Mouse (Mus musculus): ENCODE data around the gene Ryr1.

Ryr1 gene

DNA sequence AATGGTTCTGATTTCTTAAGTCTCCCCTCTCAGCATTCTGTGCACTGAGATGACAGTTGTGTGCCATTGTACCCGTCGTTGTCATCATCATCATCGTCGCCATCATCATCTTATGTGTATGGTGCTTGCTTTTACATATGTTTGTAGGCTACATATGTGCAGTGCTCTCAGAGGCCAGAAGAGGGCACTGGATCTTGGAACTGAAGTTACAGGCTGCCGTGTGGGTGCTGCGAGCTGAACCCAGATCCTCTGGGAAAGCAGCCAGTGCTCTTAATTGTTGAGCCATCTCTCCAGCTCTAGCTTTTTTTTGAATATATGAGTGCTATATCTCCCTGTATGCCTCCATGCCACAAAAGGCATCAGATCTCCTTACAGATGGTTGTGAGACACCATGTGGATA lies 87.7 kb downstream of the Ryr1 start:
- no peak for DNase-seq (ENCODE audit: low spot score in 2 of 2)

DNA sequence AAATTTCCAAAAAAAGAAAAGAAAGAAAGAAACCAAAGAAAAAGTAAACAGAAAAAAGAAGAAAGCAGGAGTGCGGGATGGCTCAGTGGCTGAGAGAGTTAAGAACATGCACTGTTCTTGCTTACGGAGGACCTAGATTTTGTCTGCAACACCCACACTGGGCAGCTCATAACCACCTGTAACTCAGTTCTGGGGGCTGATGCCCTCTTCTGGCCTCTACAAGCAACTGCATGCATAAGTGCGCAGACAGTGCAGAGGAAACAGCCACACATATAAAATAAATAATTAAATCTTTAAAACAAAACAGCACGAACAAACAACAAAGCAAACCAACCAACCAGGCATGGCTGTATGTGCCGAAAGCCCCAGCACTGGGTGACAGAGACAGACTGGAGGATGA lies 92.3 kb downstream of the Ryr1 start:
- no peak for DNase-seq (ENCODE audit: low spot score in 2 of 2)

DNA sequence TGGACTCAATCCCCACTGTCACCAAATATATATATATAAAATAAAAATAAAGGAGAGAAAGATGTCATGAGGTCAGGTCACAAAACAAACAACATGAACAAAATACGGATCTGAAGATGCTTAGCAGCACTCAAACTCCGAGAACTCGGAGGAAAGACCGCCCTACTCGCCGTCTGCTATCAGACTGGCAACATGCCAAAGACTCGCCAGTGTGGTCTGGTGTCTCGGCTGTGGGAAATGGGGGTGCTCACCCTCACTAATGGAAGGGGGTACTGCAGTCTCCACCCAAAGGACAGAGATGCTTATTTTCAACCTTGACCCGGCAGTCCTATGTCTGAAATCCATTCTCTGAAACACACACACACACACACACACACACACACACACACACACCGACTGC lies 93.3 kb downstream of the Ryr1 start:
- DNase-seq (ENCODE audit: low spot score in 2 of 2): peak in 1 of 2 experiments; percentile 62

DNA sequence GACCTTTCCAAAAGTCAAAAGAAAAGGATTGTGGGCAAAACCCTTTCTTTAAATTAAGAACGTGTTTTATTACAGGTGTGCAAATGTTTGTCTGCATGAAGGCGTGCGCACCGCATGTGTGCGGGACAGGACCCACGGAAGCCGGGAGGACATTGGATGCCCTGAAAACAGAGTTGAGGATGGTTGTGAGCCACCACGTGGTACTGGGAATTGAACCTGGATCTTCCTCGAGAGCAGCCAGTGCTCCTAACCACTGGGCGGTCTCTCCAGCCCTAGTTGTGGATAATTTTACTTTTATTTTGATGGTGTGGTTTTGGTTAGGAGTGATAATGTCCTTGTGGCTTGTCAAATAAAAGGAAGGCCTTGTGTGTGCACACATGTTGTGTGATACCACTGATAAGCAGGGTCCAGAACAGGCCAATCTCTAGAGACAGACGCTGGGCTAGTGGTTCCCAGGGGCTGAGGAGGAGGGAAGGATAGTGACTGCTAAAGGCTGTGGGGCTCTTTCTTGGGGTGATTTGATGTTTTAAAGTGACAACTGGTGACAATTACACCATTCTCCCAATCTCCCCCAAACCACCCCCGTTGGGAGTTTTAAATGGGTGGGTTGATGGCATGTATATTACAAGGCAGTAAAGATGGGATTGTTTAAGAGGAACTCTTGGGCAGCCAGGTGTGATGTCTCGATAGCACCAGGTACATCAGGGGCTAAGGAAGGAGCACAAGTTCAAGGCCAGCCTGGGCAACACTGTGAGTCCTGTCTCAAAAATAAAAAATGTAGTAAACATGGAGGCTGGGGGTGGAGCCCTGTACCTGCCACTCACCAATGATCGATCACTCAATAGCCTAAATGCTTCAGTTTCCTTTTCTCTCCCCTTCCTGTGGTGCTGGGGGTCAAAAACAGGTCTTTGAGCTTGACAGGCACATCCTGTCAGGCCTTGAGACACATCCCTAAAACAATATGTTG lies 95.0 kb downstream of the Ryr1 start:
- no peak for DNase-seq (ENCODE audit: low spot score in 2 of 2)

DNA sequence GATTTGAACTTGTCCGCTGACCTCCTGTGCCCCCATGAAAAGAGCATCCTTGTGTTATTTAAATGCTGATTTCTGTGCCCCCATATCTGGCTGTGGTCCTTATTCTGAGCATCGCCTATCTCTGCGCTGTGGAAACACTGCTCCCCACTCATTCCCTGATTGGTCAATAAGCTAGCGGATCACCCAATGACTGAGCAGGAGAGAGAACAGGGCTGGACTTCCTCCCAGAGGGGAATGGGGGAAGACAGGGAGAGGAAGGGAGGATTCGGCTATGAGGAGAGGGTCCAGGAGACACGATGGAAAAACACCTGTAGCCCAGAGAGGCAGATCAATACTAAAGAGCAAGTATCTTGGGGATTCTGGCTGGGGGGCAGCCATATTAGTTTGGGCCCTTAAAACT lies 96.2 kb downstream of the Ryr1 start:
- DNase-seq (ENCODE audit: low spot score in 2 of 2): no peak

DNA sequence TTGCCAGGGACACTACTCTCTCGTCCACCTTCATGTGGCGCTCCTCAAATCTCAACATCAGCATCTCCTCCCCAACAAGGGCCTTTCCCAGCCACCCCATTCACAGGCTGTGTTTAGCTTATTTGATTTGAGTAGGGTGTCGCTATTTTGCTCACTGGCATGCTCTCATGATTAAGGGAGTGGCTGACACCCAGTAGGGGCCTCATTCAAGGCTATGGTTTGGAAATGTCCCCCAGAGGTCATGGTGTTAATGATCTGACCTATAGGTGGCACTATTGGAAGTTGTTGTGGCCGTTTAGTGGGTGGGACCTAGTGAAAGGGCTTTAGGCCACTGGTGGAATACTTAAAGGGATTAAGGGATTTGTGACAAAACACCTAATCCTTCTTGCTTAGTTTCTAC lies 98.2 kb downstream of the Ryr1 start:
- DNase-seq (ENCODE audit: low spot score in 2 of 2): no peak

DNA sequence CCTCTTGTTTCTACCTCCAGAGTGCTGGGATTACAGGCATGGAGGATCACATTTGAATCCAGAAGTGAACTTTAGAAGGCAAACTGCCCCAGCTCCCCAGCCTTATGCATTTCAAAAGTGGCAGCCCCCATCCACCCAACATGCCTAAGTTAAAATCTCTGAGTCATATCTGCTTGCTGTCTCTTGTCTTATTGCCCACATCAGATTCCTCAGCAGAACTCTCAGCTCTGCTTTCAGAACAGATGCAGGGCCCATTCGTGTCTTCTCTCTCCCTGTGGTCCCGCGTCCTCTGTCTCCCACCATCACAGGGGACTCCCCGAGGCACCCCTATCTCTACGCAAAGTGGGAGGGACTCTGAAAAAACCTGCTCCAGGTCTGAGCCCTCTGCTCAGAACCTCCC lies 98.8 kb downstream of the Ryr1 start:
- DNase-seq (ENCODE audit: low spot score in 2 of 2): no peak

DNA sequence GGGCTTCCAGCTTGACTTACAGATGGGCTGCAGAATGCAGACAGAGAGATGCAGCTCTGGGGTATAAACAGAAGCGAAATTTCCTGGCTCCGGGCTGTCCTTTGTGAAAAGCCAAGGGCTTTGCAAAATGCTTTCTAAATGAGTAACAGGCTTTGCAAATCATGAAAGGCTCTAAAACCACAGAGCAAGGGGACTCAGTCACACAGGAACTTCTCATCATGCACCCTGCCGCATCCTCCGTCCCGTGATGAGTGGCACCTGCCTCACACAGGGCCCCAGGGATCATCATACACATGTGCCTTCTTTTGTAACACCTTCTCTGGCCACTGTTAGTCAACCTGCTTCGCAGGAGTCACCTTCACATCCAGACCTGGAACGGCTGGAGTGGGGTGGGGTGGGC lies 99.4 kb downstream of the Ryr1 start:
- DNase-seq (ENCODE audit: low spot score in 2 of 2): peak in 1 of 2 experiments; percentile 61

DNA sequence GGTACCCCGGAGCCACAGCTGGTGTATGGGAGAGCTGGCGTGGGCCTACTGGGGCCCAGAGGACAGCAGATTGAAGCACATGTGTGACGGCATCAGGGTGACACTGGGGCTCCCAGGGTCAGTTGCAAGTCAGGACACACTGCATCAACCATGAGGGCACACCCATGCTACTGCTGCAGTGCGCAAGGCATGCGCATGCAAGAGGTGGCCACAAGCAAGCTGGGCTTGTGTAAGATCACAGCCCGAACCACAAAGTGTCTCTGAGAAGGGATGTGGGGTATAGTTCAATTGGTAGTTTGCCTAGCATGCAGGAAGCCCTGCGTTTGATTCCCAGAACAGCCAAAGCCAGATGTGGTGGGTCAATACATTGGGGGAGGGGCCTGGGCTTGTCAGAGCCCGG lies 101.5 kb downstream of the Ryr1 start:
- no peak for DNase-seq (ENCODE audit: low spot score in 2 of 2)

DNA sequence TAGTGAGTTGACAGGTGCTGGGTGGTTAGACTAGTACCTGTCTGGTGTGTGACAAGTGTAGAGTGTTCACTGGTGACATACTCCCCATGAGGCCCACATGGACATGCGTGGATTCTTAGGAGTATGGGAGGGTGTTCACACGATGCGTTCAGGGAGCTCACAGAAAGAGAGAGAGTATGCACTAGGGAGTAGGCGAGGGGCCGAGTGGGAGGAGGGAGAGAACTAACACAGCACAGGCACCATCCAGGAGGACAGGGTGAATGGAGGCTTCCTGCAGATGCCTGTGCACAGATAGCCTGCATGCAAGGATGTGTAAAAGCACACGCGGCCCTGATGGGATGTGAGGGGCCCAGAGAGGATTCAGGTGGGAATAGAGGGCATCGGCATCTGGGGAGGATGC lies 102.5 kb downstream of the Ryr1 start:
- no peak for DNase-seq (ENCODE audit: low spot score in 2 of 2)

DNA sequence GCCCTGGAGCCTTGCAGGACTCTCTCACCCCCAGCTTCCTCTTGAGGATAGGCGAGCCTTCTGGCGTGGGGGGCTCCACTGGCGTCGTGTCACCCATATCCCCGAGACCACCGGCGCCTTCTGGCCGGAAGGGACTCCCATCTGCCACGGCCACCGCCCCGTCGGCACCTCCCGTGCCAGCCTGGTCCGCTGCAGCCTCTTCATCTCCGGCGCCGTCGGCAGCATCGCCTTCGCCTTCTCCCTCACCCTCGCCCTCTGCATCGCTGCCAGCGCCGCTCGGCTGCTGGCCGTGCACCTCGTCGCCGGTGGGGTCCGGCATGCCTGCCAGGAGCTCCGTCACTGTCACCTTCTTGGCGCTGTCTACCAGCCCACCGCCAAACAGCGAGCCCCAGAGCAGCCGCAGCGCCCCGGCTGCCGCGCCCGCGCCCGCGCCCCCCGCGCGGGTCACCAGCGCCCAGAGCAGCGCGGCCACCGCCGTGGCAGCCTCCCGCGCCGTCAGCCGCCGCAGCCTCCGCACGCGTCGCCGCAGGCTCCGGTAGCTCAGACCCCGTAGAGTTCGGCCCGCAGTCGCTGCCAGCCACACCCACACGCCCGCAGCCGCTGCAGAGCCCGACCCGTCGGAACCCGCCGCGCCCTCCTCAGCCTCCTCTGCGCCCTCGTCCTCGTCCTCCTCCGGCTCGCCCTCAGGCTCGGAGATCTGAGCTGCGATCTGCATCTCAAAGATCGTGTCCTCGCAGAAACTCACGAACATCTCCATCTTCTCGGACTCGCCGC lies 105.3 kb downstream of the Ryr1 start:
- DNase-seq (ENCODE audit: low spot score in 2 of 2): no peak

DNA sequence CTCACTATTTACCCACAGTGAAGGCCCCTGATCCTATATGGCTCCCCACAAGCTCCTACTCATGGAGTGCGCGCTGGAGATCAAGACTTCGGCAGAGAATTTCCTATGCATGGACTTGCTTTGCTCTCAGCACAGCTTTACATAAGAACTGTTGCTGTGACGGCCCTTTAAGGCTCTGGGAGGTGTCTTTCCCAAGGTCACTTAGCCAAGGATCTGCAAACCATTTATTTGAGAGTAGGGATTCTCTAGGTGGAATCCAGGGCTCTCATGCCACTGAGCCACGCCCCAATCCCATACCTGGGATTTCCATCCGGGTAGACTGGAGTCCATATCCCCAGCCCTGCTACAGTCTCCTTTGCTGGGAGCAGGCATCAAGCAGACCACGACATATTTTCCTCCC lies 107.8 kb downstream of the Ryr1 start:
- no peak for DNase-seq (ENCODE audit: low spot score in 2 of 2)

DNA sequence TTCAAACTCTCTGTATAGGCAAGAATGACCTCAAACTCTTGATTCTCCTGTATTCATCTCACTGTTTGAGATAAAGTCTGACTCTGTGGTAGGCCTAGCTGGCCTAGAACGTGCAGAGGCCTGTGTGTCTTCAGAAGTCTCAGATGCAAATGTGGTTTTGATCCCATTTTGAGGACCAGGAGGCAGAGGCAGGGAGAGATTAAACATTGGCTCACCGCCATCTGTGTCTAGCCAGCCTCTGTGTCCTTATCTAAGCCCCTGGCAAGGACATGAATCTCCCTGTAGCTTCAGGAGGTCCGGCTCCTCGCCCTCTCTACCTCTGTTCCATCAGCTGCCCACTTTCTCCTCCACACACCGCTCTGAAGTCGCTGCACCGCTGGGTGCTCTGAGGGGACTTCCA lies 108.5 kb downstream of the Ryr1 start:
- DNase-seq (ENCODE audit: low spot score in 2 of 2): no peak

DNA sequence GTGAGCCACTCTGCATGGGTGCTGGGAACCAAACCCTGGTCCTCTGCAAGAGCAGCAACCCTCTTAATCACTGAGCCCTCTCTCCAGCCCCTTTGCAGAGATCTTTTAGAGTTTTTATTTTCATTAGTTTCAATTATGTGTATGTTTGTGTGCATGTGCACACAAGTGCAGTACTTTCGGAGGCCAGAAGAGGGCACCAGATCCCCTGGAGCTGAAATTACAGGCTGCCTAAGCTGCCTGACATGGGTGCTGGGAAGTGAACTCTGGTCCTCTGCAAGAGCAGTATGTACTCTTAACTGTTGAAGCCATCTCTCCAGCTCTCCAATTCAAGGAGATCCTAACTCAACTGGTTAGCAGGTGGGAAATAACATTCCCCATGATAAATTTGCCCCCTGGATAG lies 110.0 kb downstream of the Ryr1 start:
- DNase-seq (ENCODE audit: low spot score in 2 of 2): no peak

DNA sequence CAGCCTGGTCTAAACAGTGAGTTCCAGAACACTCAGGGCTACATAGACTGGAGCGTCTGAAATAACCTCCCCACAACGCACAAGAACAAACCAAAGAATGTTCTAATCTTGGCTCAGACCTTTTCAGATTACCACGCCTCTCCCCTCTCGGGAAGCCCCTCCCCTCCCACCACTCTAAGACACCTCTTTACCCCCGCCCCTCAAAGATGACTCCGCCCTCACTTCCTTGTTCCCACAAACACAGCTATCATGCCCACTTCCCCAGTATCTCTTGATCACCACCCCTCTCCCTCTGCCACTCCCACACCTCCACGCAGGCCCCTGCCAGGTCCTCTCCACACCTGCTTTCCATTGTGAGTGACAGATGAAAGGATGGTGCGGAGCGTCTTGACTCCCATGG lies 116.3 kb downstream of the Ryr1 start:
- no peak for DNase-seq (ENCODE audit: low spot score in 2 of 2)

DNA sequence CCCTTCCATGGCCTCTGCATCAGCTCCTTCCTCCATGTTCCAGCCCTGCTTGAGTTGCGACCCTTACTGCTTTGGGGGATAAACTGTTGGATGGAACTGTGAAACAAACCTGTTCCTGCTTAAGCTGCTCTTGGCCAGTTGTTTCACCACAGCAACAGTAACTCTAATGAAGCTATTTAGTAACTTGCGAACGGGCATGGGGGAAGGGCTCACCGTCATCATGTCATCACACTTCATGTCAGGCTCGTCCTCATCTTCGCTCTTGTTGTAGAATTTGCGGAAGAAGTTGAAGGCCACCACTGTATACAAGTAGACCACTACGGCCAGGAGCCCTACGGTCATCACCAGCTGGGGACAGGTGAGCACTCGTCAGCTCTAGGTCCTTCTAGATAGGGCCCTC lies 116.8 kb downstream of the Ryr1 start:
- no peak for DNase-seq (ENCODE audit: low spot score in 2 of 2)

DNA sequence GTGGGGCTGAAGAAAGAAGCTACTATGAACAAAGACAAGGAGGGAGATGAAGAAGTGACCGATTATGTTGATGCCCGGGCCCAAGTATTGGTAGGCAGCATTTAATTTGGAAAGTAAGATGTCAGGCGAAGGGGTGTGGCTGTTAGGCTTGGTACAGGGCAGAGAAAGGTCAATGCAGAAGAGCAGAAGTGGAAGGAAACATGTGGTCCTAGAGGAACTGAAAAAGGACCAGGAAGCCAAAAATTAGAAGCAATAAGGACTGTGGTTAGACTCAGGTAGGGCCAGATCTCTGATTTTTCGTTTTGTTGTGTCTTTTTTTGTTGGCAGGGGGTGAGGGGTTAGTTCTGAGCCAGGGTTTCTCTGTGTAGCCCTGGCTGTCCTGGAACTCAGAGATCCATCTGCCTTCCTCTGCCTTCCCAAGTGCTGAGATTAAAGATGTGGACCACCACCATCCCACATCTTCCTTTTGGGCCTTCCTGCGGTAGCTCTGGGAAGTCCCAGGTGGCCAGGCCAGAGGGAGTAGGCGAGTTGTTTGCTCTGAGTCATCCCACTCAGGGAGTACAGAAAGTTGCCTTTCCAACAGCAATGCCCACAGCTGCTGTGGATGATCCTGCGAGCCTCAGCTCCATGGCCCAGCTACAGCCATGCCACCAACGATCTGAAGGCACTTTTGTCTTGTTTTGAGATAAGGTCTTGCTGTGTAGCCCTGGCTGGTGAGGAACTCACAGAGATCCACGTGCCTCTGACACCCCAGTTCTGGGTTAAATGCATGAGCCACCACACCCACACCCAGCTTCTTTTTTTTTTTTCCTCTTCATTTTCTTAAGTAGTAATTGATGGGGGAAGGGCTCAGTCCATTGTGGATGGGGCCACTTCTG lies 117.5 kb downstream of the Ryr1 start:
- DNase-seq (ENCODE audit: low spot score in 2 of 2): no peak

DNA sequence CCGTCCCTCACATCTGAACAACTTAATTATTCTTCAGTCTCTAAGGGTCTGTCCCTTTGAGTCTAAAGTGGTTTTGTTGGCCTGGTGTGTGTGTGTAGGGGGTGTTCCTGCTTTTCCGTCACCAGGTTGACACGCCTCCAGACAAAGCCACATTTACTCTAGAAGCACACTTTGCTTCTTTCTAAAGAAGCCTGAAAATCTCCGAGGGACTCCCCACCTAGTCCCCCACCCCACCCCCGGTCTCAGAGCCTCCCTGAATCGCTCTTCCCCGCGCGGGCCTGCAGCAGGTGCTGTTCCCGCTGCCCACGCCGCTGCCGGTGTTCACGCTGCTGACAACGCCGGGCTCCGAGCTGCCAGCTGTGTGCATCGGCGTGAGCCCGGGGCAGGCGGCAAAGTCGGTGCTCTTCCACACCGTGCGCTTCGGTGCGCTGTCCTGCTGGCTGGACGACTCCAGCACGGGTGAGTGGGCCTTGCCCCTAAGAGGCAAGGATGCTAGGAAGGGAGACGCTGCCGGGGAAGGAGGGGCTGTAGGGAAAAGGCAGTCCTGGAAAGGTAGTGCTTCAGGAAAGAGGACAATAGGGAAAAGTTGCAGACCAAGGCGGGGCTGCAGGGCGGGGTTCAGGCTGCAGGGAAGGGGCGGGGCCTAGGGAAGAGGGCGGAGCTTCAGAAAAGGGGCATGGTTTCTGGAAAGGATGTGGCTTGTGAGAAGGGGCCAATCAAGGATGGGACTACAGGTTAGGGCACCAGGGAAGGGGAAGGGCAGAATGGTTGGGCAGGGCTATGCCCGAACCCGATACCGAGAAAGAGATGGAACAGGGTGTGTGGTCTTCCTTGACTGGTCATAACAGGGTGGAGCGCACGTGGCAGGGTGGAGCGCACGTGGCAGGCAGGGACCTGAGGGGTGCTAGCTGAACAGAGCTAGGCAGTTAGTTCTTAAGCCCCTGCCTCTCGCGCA lies 124.1 kb downstream of the Ryr1 start:
- DNase-seq (ENCODE audit: low spot score in 2 of 2): peak; percentile 90 to 93

DNA sequence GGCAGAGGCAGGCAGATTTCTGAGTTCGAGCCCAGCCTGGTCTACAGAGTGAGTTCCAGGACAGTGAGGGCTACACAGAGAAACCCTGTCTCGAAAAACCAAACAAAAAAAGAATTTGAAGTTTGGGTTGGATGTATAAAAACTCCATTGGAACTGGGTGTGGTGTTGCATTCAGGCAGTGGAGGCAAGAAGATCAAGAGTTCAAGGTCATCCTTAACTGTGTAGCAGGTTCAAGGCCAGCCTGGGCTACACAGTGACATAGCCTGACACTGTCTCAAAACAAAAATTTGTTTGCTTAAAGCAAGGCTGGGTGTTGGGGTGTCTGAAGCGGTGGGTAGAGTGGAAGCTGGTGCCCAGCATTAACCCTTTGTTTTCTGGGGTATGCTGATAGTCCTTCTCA lies 131.6 kb downstream of the Ryr1 start:
- no peak for DNase-seq (ENCODE audit: low spot score in 2 of 2)

DNA sequence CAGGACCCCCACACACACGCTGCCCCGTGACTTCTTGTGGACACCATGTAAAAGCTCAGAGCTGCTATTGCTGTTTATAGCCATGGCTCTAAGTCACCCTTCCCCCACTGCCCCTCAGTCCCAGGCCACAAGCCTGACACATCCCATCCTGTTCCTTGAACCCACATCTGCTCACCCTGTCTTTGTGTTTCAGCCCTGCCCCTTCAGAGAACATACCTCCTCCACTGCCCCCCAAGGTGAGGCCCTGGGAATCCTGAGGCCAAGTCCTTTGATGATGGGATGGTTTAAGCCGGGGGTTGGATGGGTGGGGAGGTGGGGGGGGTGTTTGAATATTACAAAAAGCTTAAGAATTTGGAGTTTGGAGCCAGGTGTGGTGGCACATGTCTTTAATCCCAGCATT lies 132.0 kb downstream of the Ryr1 start:
- no peak for DNase-seq (ENCODE audit: low spot score in 2 of 2)

DNA sequence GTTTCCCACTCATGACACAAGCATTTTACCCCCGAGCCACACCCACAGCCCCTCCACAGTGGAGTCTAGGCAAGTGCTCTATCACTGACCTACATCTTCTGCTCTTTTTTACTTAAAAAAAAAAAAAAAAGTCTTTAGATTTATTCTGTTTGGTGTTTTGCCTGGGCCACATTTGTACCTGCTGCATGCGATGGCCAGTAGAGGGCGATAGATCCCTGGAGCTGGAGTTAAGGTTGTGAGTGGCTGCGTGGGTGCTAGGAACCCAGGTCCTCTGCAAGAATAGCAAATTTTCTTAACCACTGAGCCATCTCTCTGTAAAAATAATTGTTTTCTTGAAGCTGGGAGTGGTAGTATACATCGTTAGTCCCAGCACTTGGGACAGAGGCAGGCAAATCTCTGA lies 133.4 kb downstream of the Ryr1 start:
- DNase-seq (ENCODE audit: low spot score in 2 of 2): no peak

All from spleen, postnatal 4 days (tissue).